Mouse (Mus musculus): ENCODE results near the gene A430033K04Rik. TPM values are rescaled to one million over a fixed set of nuclear protein-coding genes. Genes with fewer than 3 reads are reported as not detected.

A430033K04Rik gene
- polyA plus RNA-seq, 1 experiment from 2014 or later = 22.6 TPM

GRCm38 (mm10) chr5:138641761-138642160 is 19.1 kb downstream of the A430033K04Rik start:
- no peak overlapping the region for H3K4me2 ChIP-seq (ENCODE audit: low read length)
- H3K4me3 ChIP-seq (replicated peaks; ENCODE audit: low read depth, low read length) = no peak overlapping the region
- H3K27me3 ChIP-seq (ENCODE audit: control insufficient read depth, insufficient read depth, low read length) = no peaks in the 10 kb centered on the region
- H3K36me3 ChIP-seq (ENCODE audit: control insufficient read depth, insufficient read depth, low read length) = peaks cover 61% of the 10 kb centered on the region
- no peaks in the 10 kb centered on the region for H3K4me1 ChIP-seq (ENCODE audit: control insufficient read depth, insufficient read depth, low read length)
- DNase-seq (no peak), ATAC-seq (ENCODE audit: low FRiP score, low TSS enrichment) (no peak)
- WGBS = 93% methylated on average over 3 of the region's 3 CpGs
- H3K9me3 ChIP-seq (ENCODE audit: control insufficient read depth, low read length) = no peaks in the 10 kb centered on the region
- no peak overlapping the region for H3K27ac ChIP-seq (replicated peaks; ENCODE audit: low read depth, low read length)
- H3K9ac ChIP-seq (replicated peaks; ENCODE audit: low read length) = no peak overlapping the region

- Histone ChIP-seq H3K4me3 (replicated peaks; ENCODE audit: low read depth, low read length) (no peak overlapping the region), H3K4me2 (ENCODE audit: low read length) (no peak overlapping the region), H3K9me3 (ENCODE audit: control insufficient read depth, low read length) (no peaks in the 10 kb centered on the region), H3K4me1 (ENCODE audit: control insufficient read depth, insufficient read depth, low read length) (no peaks in the 10 kb centered on the region), H3K9ac (replicated peaks; ENCODE audit: low read length) (no peak overlapping the region), H3K27ac (replicated peaks; ENCODE audit: low read depth, low read length) (no peak overlapping the region), H3K27me3 (ENCODE audit: control insufficient read depth, insufficient read depth, low read length) (no peaks in the 10 kb centered on the region), H3K36me3 (ENCODE audit: control insufficient read depth, insufficient read depth, low read length) (peaks cover 19% of the 10 kb centered on the region)
- DNase-seq (no peak), ATAC-seq (ENCODE audit: low FRiP score, low TSS enrichment) (no peak)
- WGBS = 81% methylated on average over 1 of the region's 1 CpGs
These were observed 30.3 kb downstream of the A430033K04Rik start for GRCm38 (mm10) chr5:138652911-138653310.

GRCm38 (mm10) chr5:138656477-138657156 is 34.0 kb downstream of the A430033K04Rik start:
- no peaks in the 10 kb centered on the region for H3K4me1 ChIP-seq (ENCODE audit: control insufficient read depth, insufficient read depth, low read length)
- H3K27me3 ChIP-seq (ENCODE audit: control insufficient read depth, insufficient read depth, low read length) = no peaks in the 10 kb centered on the region
- no peaks in the 10 kb centered on the region for H3K36me3 ChIP-seq (ENCODE audit: control insufficient read depth, insufficient read depth, low read length)
- no peak overlapping the region for H3K27ac ChIP-seq (replicated peaks; ENCODE audit: low read depth, low read length)
- no peak overlapping the region for H3K4me3 ChIP-seq (replicated peaks; ENCODE audit: low read depth, low read length)
- no peak overlapping the region for H3K4me2 ChIP-seq (ENCODE audit: low read length)
- 24% methylated on average over 2 of the region's 2 CpGs for WGBS
- DNase-seq (peak; percentile 88), ATAC-seq (ENCODE audit: low FRiP score, low TSS enrichment) (peak; percentile 72; the same call in 1 of the 2 replicates)
- no peaks in the 10 kb centered on the region for H3K9me3 ChIP-seq (ENCODE audit: control insufficient read depth, low read length)
- H3K9ac ChIP-seq (replicated peaks; ENCODE audit: low read length) = no peak overlapping the region

- ATAC-seq (ENCODE audit: low FRiP score, low TSS enrichment) = no peak
- H3K9me3 ChIP-seq (ENCODE audit: control insufficient read depth, low read length) = no peaks in the 10 kb centered on the region
These were observed 34.7 kb downstream of the A430033K04Rik start for GRCm38 (mm10) chr5:138657407-138657806.

GRCm38 (mm10) chr5:138657854-138658253 is 35.2 kb downstream of the A430033K04Rik start:
- Histone ChIP-seq H3K9me3 (ENCODE audit: control insufficient read depth, low read length) (no peaks in the 10 kb centered on the region), H3K4me1 (ENCODE audit: control insufficient read depth, insufficient read depth, low read length) (no peaks in the 10 kb centered on the region), H3K4me2 (ENCODE audit: low read length) (no peak overlapping the region), H3K27me3 (ENCODE audit: control insufficient read depth, insufficient read depth, low read length) (no peaks in the 10 kb centered on the region), H3K4me3 (replicated peaks; ENCODE audit: low read depth, low read length) (no peak overlapping the region), H3K36me3 (ENCODE audit: control insufficient read depth, insufficient read depth, low read length) (no peaks in the 10 kb centered on the region), H3K27ac (replicated peaks; ENCODE audit: low read depth, low read length) (no peak overlapping the region), H3K9ac (replicated peaks; ENCODE audit: low read length) (no peak overlapping the region)
- WGBS = 35% methylated on average over 6 of the region's 6 CpGs
- peak; percentile 88 for DNase-seq
- no peak; the same call in 1 of the 2 replicates for ATAC-seq (ENCODE audit: low FRiP score, low TSS enrichment)

More at GRCm38 (mm10) chr5:138657407-138657806, 34.7 kb downstream of the A430033K04Rik start:
- Histone ChIP-seq H3K27ac (replicated peaks; ENCODE audit: low read depth, low read length) (no peak overlapping the region), H3K4me3 (replicated peaks; ENCODE audit: low read depth, low read length) (no peak overlapping the region), H3K4me2 (ENCODE audit: low read length) (no peak overlapping the region), H3K4me1 (ENCODE audit: control insufficient read depth, insufficient read depth, low read length) (no peaks in the 10 kb centered on the region), H3K36me3 (ENCODE audit: control insufficient read depth, insufficient read depth, low read length) (no peaks in the 10 kb centered on the region), H3K9ac (replicated peaks; ENCODE audit: low read length) (no peak overlapping the region), H3K27me3 (ENCODE audit: control insufficient read depth, insufficient read depth, low read length) (no peaks in the 10 kb centered on the region)
- DNase-seq = no peak
- WGBS = 96% methylated on average over 3 of the region's 3 CpGs

GRCm38 (mm10) chr5:138658922-138659321 is 36.3 kb downstream of the A430033K04Rik start:
- no peak for ATAC-seq (ENCODE audit: low FRiP score, low TSS enrichment)
- 17% methylated on average over 5 of the region's 5 CpGs for WGBS
- H3K27ac ChIP-seq (replicated peaks; ENCODE audit: low read depth, low read length) = no peak overlapping the region
- H3K9me3 ChIP-seq (ENCODE audit: control insufficient read depth, low read length) = no peaks in the 10 kb centered on the region
- no peak overlapping the region for H3K9ac ChIP-seq (replicated peaks; ENCODE audit: low read length)
- no peaks in the 10 kb centered on the region for H3K27me3 ChIP-seq (ENCODE audit: control insufficient read depth, insufficient read depth, low read length)
- no peaks in the 10 kb centered on the region for H3K4me1 ChIP-seq (ENCODE audit: control insufficient read depth, insufficient read depth, low read length)
- H3K36me3 ChIP-seq (ENCODE audit: control insufficient read depth, insufficient read depth, low read length) = no peaks in the 10 kb centered on the region
- H3K4me3 ChIP-seq (replicated peaks; ENCODE audit: low read depth, low read length) = no peak overlapping the region
- no peak overlapping the region for H3K4me2 ChIP-seq (ENCODE audit: low read length)
- DNase-seq = peak; percentile 84

GRCm38 (mm10) chr5:138683023-138683766 is 60.5 kb downstream of the A430033K04Rik start:
- H3K36me3 ChIP-seq (ENCODE audit: control insufficient read depth, insufficient read depth, low read length) = no peaks in the 10 kb centered on the region
- 78% methylated on average over 8 of the region's 8 CpGs for WGBS
- H3K9me3 ChIP-seq (ENCODE audit: control insufficient read depth, low read length) = no peaks in the 10 kb centered on the region
- ATAC-seq (ENCODE audit: low FRiP score, low TSS enrichment) = no peak
- no peak overlapping the region for H3K27ac ChIP-seq (replicated peaks; ENCODE audit: low read depth, low read length)
- H3K9ac ChIP-seq (replicated peaks; ENCODE audit: low read length) = no peak overlapping the region
- H3K4me2 ChIP-seq (ENCODE audit: low read length) = no peak overlapping the region
- H3K4me3 ChIP-seq (replicated peaks; ENCODE audit: low read depth, low read length) = no peak overlapping the region
- no peaks in the 10 kb centered on the region for H3K27me3 ChIP-seq (ENCODE audit: control insufficient read depth, insufficient read depth, low read length)
- H3K4me1 ChIP-seq (ENCODE audit: control insufficient read depth, insufficient read depth, low read length) = no peaks in the 10 kb centered on the region
- no peak for DNase-seq

- no peak for ATAC-seq (ENCODE audit: low FRiP score, low TSS enrichment)
- no peaks in the 10 kb centered on the region for H3K36me3 ChIP-seq (ENCODE audit: control insufficient read depth, insufficient read depth, low read length)
- no peak overlapping the region for H3K27ac ChIP-seq (replicated peaks; ENCODE audit: low read depth, low read length)
- H3K9me3 ChIP-seq (ENCODE audit: control insufficient read depth, low read length) = no peaks in the 10 kb centered on the region
- no peak overlapping the region for H3K4me3 ChIP-seq (replicated peaks; ENCODE audit: low read depth, low read length)
- no peaks in the 10 kb centered on the region for H3K27me3 ChIP-seq (ENCODE audit: control insufficient read depth, insufficient read depth, low read length)
- H3K9ac ChIP-seq (replicated peaks; ENCODE audit: low read length) = no peak overlapping the region
- 97% methylated on average over 7 of the region's 7 CpGs for WGBS
- H3K4me2 ChIP-seq (ENCODE audit: low read length) = no peak overlapping the region
- H3K4me1 ChIP-seq (ENCODE audit: control insufficient read depth, insufficient read depth, low read length) = no peaks in the 10 kb centered on the region
- DNase-seq = no peak
These were observed 61.2 kb downstream of the A430033K04Rik start for GRCm38 (mm10) chr5:138683821-138684220.

- H3K4me3 ChIP-seq (replicated peaks; ENCODE audit: low read depth, low read length) = no peak overlapping the region
- WGBS = 82% methylated on average over 5 of the region's 5 CpGs
- no peak for DNase-seq
- no peaks in the 10 kb centered on the region for H3K36me3 ChIP-seq (ENCODE audit: control insufficient read depth, insufficient read depth, low read length)
- no peak overlapping the region for H3K4me2 ChIP-seq (ENCODE audit: low read length)
- no peak for ATAC-seq (ENCODE audit: low FRiP score, low TSS enrichment)
- H3K27me3 ChIP-seq (ENCODE audit: control insufficient read depth, insufficient read depth, low read length) = no peaks in the 10 kb centered on the region
- no peak overlapping the region for H3K9ac ChIP-seq (replicated peaks; ENCODE audit: low read length)
- no peaks in the 10 kb centered on the region for H3K9me3 ChIP-seq (ENCODE audit: control insufficient read depth, low read length)
- H3K4me1 ChIP-seq (ENCODE audit: control insufficient read depth, insufficient read depth, low read length) = 0 out of 2 replicates have a peak, but pooled peaks cover 2% of the 10 kb centered on the region
- no peak overlapping the region for H3K27ac ChIP-seq (replicated peaks; ENCODE audit: low read depth, low read length)
These were observed 64.8 kb downstream of the A430033K04Rik start for GRCm38 (mm10) chr5:138687453-138687852.

Measured in midbrain, embryonic 14.5 days (tissue).